Mouse (Mus musculus) stomach, postnatal 0 days (tissue): ENCODE results near the gene Ppp1r3f. TPM values are rescaled to one million over a fixed set of nuclear protein-coding genes. Genes with fewer than 3 reads are reported as not detected.

Experiments
- ATAC-seq: fragments of 200-750 bp; cut with Nextera tagmentation; 2 replicates; pipeline ENCODE4 v1.8.0; 2017; ENCODE audit not compliant: low FRiP score, low TSS enrichment
- DNase-seq: peaks from one replicate; pipeline ENCODE4 v3.0.0-alpha.2; 2016; ENCODE audit warnings: low spot score
- H3K27ac ChIP-seq: fragments of 300-500 bp; sonication (generic); replicated peaks from 2 replicates; pipeline ENCODE4 v1.5.1; 2014; ENCODE audit warnings: mild to moderate bottlenecking, control low read depth
- H3K27me3 ChIP-seq: fragments of 300-500 bp; sonication (generic); 2 replicates; pipeline ENCODE4 v1.6.1; 2014; ENCODE audit warnings: low read length; ENCODE audit not compliant: control insufficient read depth, insufficient read depth
- H3K36me3 ChIP-seq: fragments of 300-500 bp; sonication (generic); 2 replicates; pipeline ENCODE4 v1.6.1; 2014; ENCODE audit warnings: low read length, mixed read lengths; ENCODE audit not compliant: control insufficient read depth, insufficient read depth
- H3K4me1 ChIP-seq: fragments of 300-500 bp; sonication (generic); replicated peaks from 2 replicates; pipeline ENCODE4 v1.6.1; 2014; ENCODE audit warnings: antibody characterized with exemption; ENCODE audit not compliant: control insufficient read depth, insufficient read depth
- H3K4me2 ChIP-seq: fragments of 300-500 bp; sonication (generic); replicated peaks from 2 replicates; pipeline ENCODE4 v1.6.1; 2014; ENCODE audit warnings: low read depth, mild to moderate bottlenecking, control low read depth, moderate library complexity
- H3K4me3 ChIP-seq: fragments of 300-500 bp; sonication (generic); 2 replicates; pipeline ENCODE4 v1.5.1; 2014; ENCODE audit warnings: low read depth, low read length, control low read depth
- H3K9ac ChIP-seq: fragments of 300-500 bp; sonication (generic); 2 replicates; pipeline ENCODE4 v1.6.1; 2014; ENCODE audit warnings: mild to moderate bottlenecking, low read length, control low read depth, mixed read lengths
- H3K9me3 ChIP-seq: fragments of 300-500 bp; sonication (generic); 2 replicates; pipeline ENCODE4 v1.6.1; 2016; ENCODE audit warnings: low read length; ENCODE audit not compliant: control insufficient read depth
- CTCF ChIP-seq: IDR thresholded peaks from 2 replicates; pipeline ENCODE4 v1.5.1; 2016; ENCODE audit warnings: antibody characterized with exemption, low read depth, mild to moderate bottlenecking, moderate library complexity
- EP300 ChIP-seq: optimal IDR thresholded peaks from 2 replicates; pipeline ENCODE3; 2016; ENCODE audit warnings: antibody characterized with exemption
- WGBS: fragments of 180-500 bp; shearing (Covaris S2); extraction: QIAGEN DNeasy Blood & Tissue Kit; methylation state at CpG from one replicate; pipeline ENCODE4 v1.1.7; 2014; 5-methylcytosine and 5-hydroxymethylcytosine counted together
- polyA plus RNA-seq: library from polyadenylated mRNA; unstranded; fragments of >200 nt; fragmentation: Nextera tagmentation; extraction: Ambion mirVana; gene quantifications from 2 replicates; pipeline ENCODE4 v1.2.1, GENCODE M21; 2015

Ppp1r3f gene
- polyA plus RNA-seq, 1 experiment from 2014 or later = 0.79 TPM

DNA sequence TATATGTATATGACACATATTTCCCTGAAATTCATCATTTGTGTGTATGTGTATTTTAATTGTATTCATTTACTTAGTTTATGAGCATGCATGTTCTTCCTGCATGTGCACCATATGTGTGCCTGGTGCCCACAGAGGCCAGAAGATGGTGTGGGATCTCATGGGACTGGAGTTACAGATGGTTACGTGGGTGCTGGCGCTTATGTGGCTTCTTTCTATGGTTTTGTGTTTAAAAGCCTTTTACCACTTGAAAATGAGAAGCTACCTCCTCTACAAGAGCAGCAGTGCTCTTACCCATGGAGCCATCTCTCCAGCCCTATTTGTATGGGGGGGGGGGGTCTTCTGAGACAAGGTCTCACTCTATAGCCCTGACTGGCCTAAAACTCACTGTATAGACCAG lies 7.1 kb upstream of the Ppp1r3f start:
- Histone ChIP-seq H3K4me2 (no peak overlapping the region), H3K27ac (no peak overlapping the region), H3K9ac (no peak overlapping the region), H3K4me1 (no peaks in the 10 kb centered on the region), H3K9me3 (no peaks in the 10 kb centered on the region), H3K4me3 (no peak overlapping the region), H3K36me3 (no peaks in the 10 kb centered on the region), H3K27me3 (no peaks in the 10 kb centered on the region)
- ATAC-seq (no peak), DNase-seq (no peak)
- WGBS = 88% methylated on average over 2 of the region's 2 CpGs
- TF ChIP-seq CTCF (no peak), EP300 (no peak)

GRCm38 (mm10) chrX:7574885-7575231 lies 775 bp upstream of the Ppp1r3f start:
- ATAC-seq (no peak), DNase-seq (no peak)
- 21% methylated on average over 5 of the region's 6 CpGs for WGBS
- Histone ChIP-seq H3K9ac (no peak overlapping the region), H3K4me1 (no peaks in the 10 kb centered on the region), H3K4me3 (peak overlapping the region; percentile 56), H3K9me3 (no peaks in the 10 kb centered on the region), H3K4me2 (peak overlapping the region; percentile 62), H3K27me3 (no peaks in the 10 kb centered on the region), H3K27ac (no peak overlapping the region), H3K36me3 (no peaks in the 10 kb centered on the region)
- TF ChIP-seq CTCF (no peak), EP300 (no peak)

GRCm38 (mm10) chrX:7573176-7574086 lies 652 bp downstream of the Ppp1r3f start, which contains the start of gene Foxp3:
Foxp3 (plus strand) TSS chrX:7573644.
- 26% methylated on average over 53 of the region's 72 CpGs for WGBS
- peak within 1 kb of the TSS; percentile 56 for H3K4me3 ChIP-seq
- TF ChIP-seq CTCF (no peak), EP300 (no peak)

GRCm38 (mm10) chrX:7572466-7572865 lies 1.6 kb downstream of the Ppp1r3f start:
- Histone ChIP-seq H3K4me1 (no peaks in the 10 kb centered on the region), H3K36me3 (no peaks in the 10 kb centered on the region), H3K9me3 (no peaks in the 10 kb centered on the region), H3K9ac (no peak overlapping the region), H3K27me3 (no peaks in the 10 kb centered on the region), H3K4me2 (no peak overlapping the region), H3K27ac (no peak overlapping the region), H3K4me3 (no peak overlapping the region)
- ATAC-seq (no peak), DNase-seq (no peak)
- no peak for TF ChIP-seq CTCF
- WGBS = 66% methylated on average over 10 of the region's 10 CpGs

More at GRCm38 (mm10) chrX:7573176-7574086, 652 bp downstream of the Ppp1r3f start, which contains the start of gene Foxp3:
- H3K36me3 ChIP-seq = no peaks in the 10 kb centered on the region
- H3K27me3 ChIP-seq = no peaks in the 10 kb centered on the region
- DNase-seq (peak; percentile 22), ATAC-seq (0 out of 2 replicates have a peak, but pooled peaks have one; percentile 9)
- H3K9me3 ChIP-seq = no peaks in the 10 kb centered on the region
- H3K27ac ChIP-seq = peak within 1 kb of the TSS; percentile 81
- H3K9ac ChIP-seq = peak within 1 kb of the TSS; percentile 70
- H3K4me1 ChIP-seq = no peaks in the 10 kb centered on the region
- peak within 1 kb of the TSS; percentile 62 for H3K4me2 ChIP-seq

GRCm38 (mm10) chrX:7571565-7572136 lies 2.4 kb downstream of the Ppp1r3f start:
- 85% methylated on average over 9 of the region's 9 CpGs for WGBS
- H3K9ac ChIP-seq = no peak overlapping the region
- H3K36me3 ChIP-seq = no peaks in the 10 kb centered on the region
- DNase-seq = no peak
- no peak overlapping the region for H3K27ac ChIP-seq
- no peaks in the 10 kb centered on the region for H3K9me3 ChIP-seq
- H3K4me1 ChIP-seq = no peaks in the 10 kb centered on the region
- no peak overlapping the region for H3K4me2 ChIP-seq
- no peak for ATAC-seq
- TF ChIP-seq CTCF = no peak
- TF ChIP-seq EP300 = no peak
- no peaks in the 10 kb centered on the region for H3K27me3 ChIP-seq
- no peak overlapping the region for H3K4me3 ChIP-seq
